ENCODE assay signal across 13 mouse cellular contexts in the genomic region with DNA sequence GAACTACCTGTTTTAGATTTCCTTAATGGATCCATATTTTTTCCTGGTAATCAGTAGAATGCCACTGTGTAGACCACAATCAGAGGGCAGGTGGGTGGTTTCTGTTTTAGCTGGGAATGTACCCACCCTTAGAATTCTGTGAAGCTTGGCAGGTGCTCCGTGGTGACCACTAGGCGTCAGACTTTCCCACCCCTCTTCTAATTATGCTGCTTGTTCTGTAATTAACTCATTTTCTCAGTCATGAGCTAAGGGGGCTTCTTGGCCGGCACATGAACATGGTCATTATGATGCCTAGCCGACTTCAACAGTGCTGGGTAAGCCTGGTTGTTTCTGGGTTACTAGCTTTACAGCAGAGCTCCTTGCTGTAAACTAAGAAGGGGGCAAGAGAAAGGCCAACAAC. TPM values are rescaled to one million over a fixed set of nuclear protein-coding genes. Genes with fewer than 3 reads are reported as not detected.
DNase-seq lines count a peak whose midpoint lies in the region; ATAC-seq and TF ChIP-seq lines count a peak whose summit lies in the region.
"Had no signal": no experiment of that assay in that cellular context is flagged by ENCODE, and none has a peak within 500 bp of the region (broad histone marks: within the 10 kb centered on the region; RNA-seq: fewer than 3 reads in every experiment).

No protein-coding gene starts in this region.

- in situ Hi-C loops in CH12.LX (cut with MboI; ENCODE audit: low pct_ligation_motif_present, low pct_unique_long_range_greater_than_20kb, low sequenced_read_pairs), result no loop called here

- dilution Hi-C loops in CH12.LX (cut with MboI; ENCODE audit: extremely low pct_ligation_motif_present, extremely low pct_unique_long_range_greater_than_20kb, low sequenced_read_pairs), result no loop called here

- H3K4me2 ChIP-seq in liver, postnatal 0 days (ENCODE audit: low read depth, low read length), result no peak overlapping the region
- H3K4me2 ChIP-seq in CH12.LX (ENCODE audit: insufficient read depth, low read depth, poor library complexity, severe bottlenecking), result no peak overlapping the region
- no peak overlapping the region for H3K4me2 ChIP-seq in forebrain, postnatal 0 days (ENCODE audit: low read depth)
- H3K4me2 ChIP-seq: embryonic facial prominence, embryonic 12.5 days had no signal

- no peaks in the 10 kb centered on the region for H3K27me3 ChIP-seq in liver, postnatal 0 days (ENCODE audit: insufficient read depth, low read length)
- peaks cover 8% of the 10 kb centered on the region for H3K27me3 ChIP-seq in CH12.LX (replicated peaks)
- H3K27me3 ChIP-seq in forebrain, postnatal 0 days (ENCODE audit: insufficient read depth, low read length), result no peaks in the 10 kb centered on the region
- H3K27me3 ChIP-seq: embryonic facial prominence, embryonic 12.5 days had no signal

- no peak for ATAC-seq in liver, postnatal 0 days
- ATAC-seq in forebrain, postnatal 0 days, result peak; percentile 23; the same call in 1 of the 2 replicates
- ATAC-seq in monocyte, adult 5-6 weeks (replicated peaks; ENCODE audit: insufficient number of reproducible peaks, low FRiP score, low TSS enrichment, poor library complexity, severe bottlenecking), result no peak

- peak; percentile 55 for TF ChIP-seq RAD21 in CH12.LX (IDR thresholded peaks at IDR 0.05; ENCODE audit: low read depth, low read length)

- H3K4me3 ChIP-seq in gastrocnemius, adult 2 months, result no peak overlapping the region
- no peak overlapping the region for H3K4me3 ChIP-seq in liver, postnatal 0 days (ENCODE audit: low read depth, low read length)
- H3K4me3 ChIP-seq in CH12.LX (replicated peaks in 1 of 3; ENCODE audit: low read depth in 2 of 3, low read length in 2 of 3, poor library complexity in 1 of 3), result no peak overlapping the region
- no peak overlapping the region for H3K4me3 ChIP-seq in forebrain, postnatal 0 days (ENCODE audit: low read depth, low read length)
- H3K4me3 ChIP-seq: embryonic facial prominence, embryonic 12.5 days had no signal

- no peak for TF ChIP-seq POLR2A in CH12.LX (IDR thresholded peaks at IDR 0.05; ENCODE audit: low read depth, low read length)

- H3K9ac ChIP-seq in liver, postnatal 0 days (replicated peaks), result no peak overlapping the region
- no peak overlapping the region for H3K9ac ChIP-seq in CH12.LX (ENCODE audit: insufficient read depth, low read depth)
- no peak overlapping the region for H3K9ac ChIP-seq in forebrain, postnatal 0 days
- H3K9ac ChIP-seq: embryonic facial prominence, embryonic 12.5 days had no signal

- intact Hi-C loops in gastrocnemius, adult 2 months (cut with DNase I), result loop anchor here (2.0 kb wide), 1 partner anchor 178 kb away; no protein-coding TSS in a partner anchor

- H3K36me3 ChIP-seq in liver, postnatal 0 days (replicated peaks; ENCODE audit: insufficient read depth, low read length), result no peaks in the 10 kb centered on the region
- H3K36me3 ChIP-seq in CH12.LX (replicated peaks in 1 of 2; ENCODE audit: control insufficient read depth in 1 of 2, insufficient read depth in 1 of 2, low read length in 1 of 2), result no peaks in the 10 kb centered on the region
- no peaks in the 10 kb centered on the region for H3K36me3 ChIP-seq in forebrain, postnatal 0 days (ENCODE audit: insufficient read depth)
- H3K36me3 ChIP-seq: embryonic facial prominence, embryonic 12.5 days had no signal

- no peak for TF ChIP-seq EP300 in liver, postnatal 0 days (IDR thresholded peaks at IDR 0.05; ENCODE audit: low read depth)
- no peak for TF ChIP-seq EP300 in CH12.LX (IDR thresholded peaks at IDR 0.05; ENCODE audit: low read length)

- no peak overlapping the region for H3K27ac ChIP-seq in gastrocnemius, adult 2 months
- H3K27ac ChIP-seq in liver, postnatal 0 days (ENCODE audit: low read depth), result no peak overlapping the region
- H3K27ac ChIP-seq in CH12.LX (ENCODE audit: insufficient read depth, low read depth), result no peak overlapping the region
- H3K27ac ChIP-seq in forebrain, postnatal 0 days (ENCODE audit: low read depth, low read length), result no peak overlapping the region
- H3K27ac ChIP-seq: embryonic facial prominence, embryonic 12.5 days had no signal

- H3K4me1 ChIP-seq in liver, postnatal 0 days (ENCODE audit: insufficient read depth), result no peaks in the 10 kb centered on the region
- no peaks in the 10 kb centered on the region for H3K4me1 ChIP-seq in CH12.LX (ENCODE audit: control insufficient read depth in 1 of 2, insufficient read depth in 2 of 2)
- no peaks in the 10 kb centered on the region for H3K4me1 ChIP-seq in forebrain, postnatal 0 days (ENCODE audit: insufficient read depth)
- H3K4me1 ChIP-seq: embryonic facial prominence, embryonic 12.5 days had no signal

- H3K79me2 ChIP-seq in CH12.LX (replicated peaks; ENCODE audit: control insufficient read depth, extremely low read depth, insufficient read depth, poor library complexity, severe bottlenecking), result no peaks in the 10 kb centered on the region

- TF ChIP-seq CTCF in gastrocnemius, adult 2 months (IDR thresholded peaks at IDR 0.05), result peak; percentile 58
- peak; percentile 40 for TF ChIP-seq CTCF in liver, postnatal 0 days (IDR thresholded peaks at IDR 0.05; ENCODE audit: low read depth)
- TF ChIP-seq CTCF in CH12.LX (conservative IDR thresholded peaks at IDR 0.05 in 1 of 2, IDR thresholded peaks at IDR 0.05 in 1 of 2; ENCODE audit: low read depth in 2 of 2, low read length in 2 of 2), result peak; percentile 45 to 72; a peak in 3 of 4 replicates
- peak; percentile 42 for TF ChIP-seq CTCF in forebrain, postnatal 0 days (IDR thresholded peaks at IDR 0.05; ENCODE audit: low read depth)

- no peak for DNase-seq in gastrocnemius, adult 2 months
- DNase-seq in gastrocnemius, adult 8-10 months (ENCODE audit: low spot score in 2 of 2), result no peak
- no peak for DNase-seq in liver, postnatal 0 days
- DNase-seq in liver, result no peak
- DNase-seq in CH12.LX (ENCODE audit: extremely low read depth), result peak; percentile 24
- DNase-seq in forebrain, postnatal 0 days, result peak; percentile 46
- no peak for DNase-seq in layer of hippocampus, adult 8-10 months (ENCODE audit: low spot score in 2 of 2)
- DNase-seq: lung, postnatal 4 days had no signal

- no peaks in the 10 kb centered on the region for H3K9me3 ChIP-seq in liver, postnatal 0 days (ENCODE audit: low read length)
- no peaks in the 10 kb centered on the region for H3K9me3 ChIP-seq in CH12.LX (replicated peaks; ENCODE audit: low read length)
- no peaks in the 10 kb centered on the region for H3K9me3 ChIP-seq in forebrain, postnatal 0 days (ENCODE audit: low read length)
- H3K9me3 ChIP-seq: embryonic facial prominence, embryonic 12.5 days had no signal

- 42% methylated on average over 4 of the region's 4 CpGs for WGBS in liver, postnatal 0 days (ENCODE audit: insufficient replicate concordance)
- WGBS in forebrain, postnatal 0 days, result 10% methylated on average over 4 of the region's 4 CpGs

TF ChIP-seq in CH12.LX, 34 proteins besides CTCF, POLR2A, EP300 and RAD21:
- TF ChIP-seq NRF1 (IDR thresholded peaks at IDR 0.05; ENCODE audit: low read depth, low read length) (no peak), MAZ (IDR thresholded peaks at IDR 0.05; ENCODE audit: low read depth, low read length) (no peak), SMC3 (IDR thresholded peaks at IDR 0.05; ENCODE audit: low read depth, low read length) (peak; percentile 61)
TF ChIP-seq in CH12.LX: peak in this region for 1.

RNA-seq across cellular contexts. Expression of a gene that starts 47.0 kb away (rescaled TPM):
- not detected for total RNA-seq in gastrocnemius, adult 2 months (2021)
- not detected for total RNA-seq in gastrocnemius, adult 8-10 months (2022)
- not detected in 2 replicates for polyA plus RNA-seq in liver, postnatal 0 days (2015; fragmentation: Nextera tagmentation; extraction: Ambion mirVana)
- total RNA-seq in CH12.LX (2012; rRNA removed), result not detected in 2 replicates
- not detected in 2 replicates for total RNA-seq in CH12.LX (2014; rRNA removed)
- polyA plus RNA-seq in CH12.LX (2012; ENCODE audit: insufficient read length, low read depth), result not detected in 2 replicates
- 26.4 and 37.7 TPM in 2 replicates for total RNA-seq in forebrain, postnatal 0 days (2014; rRNA removed)
- 4.2 and 6.6 TPM in 2 replicates for polyA plus RNA-seq in forebrain, postnatal 0 days (2015; fragmentation: Nextera tagmentation; extraction: Ambion mirVana)
- total RNA-seq in layer of hippocampus, adult 8-10 months (2022), result 1 to 10 TPM; 4.8 to 5.8 (median 5.6) TPM
- total RNA-seq in monocyte, adult 5-6 weeks (2017), result not detected in 3 replicates
- total RNA-seq: ES-E14; gastrocnemius, adult 18-20 months had no signal
- polyA plus RNA-seq: heart, embryonic 14.5 days had no signal

Comparison
In these comparisons a context has a peak if more than half of its experiments do, and no peak if none do; other contexts are left out.
1. DNase-seq: peak in CH12.LX (single experiment) and forebrain, postnatal 0 days (single experiment); none in gastrocnemius, adult 2 months (single experiment), gastrocnemius, adult 8-10 months (0 of 2), liver, postnatal 0 days (single experiment), liver (single experiment) and layer of hippocampus, adult 8-10 months (0 of 2).
2. Peak in every context shown above with its lines, with median percentiles within 50 percentile points of each other: CTCF ChIP-seq.